Mouse (Mus musculus): ENCODE data around the gene Mdh1b. TPM values are rescaled to one million over a fixed set of nuclear protein-coding genes. Genes with fewer than 3 reads are reported as not detected.

The Mdh1b gene
- total RNA-seq, 2 experiments from 2014 or later: not detected

DNA sequence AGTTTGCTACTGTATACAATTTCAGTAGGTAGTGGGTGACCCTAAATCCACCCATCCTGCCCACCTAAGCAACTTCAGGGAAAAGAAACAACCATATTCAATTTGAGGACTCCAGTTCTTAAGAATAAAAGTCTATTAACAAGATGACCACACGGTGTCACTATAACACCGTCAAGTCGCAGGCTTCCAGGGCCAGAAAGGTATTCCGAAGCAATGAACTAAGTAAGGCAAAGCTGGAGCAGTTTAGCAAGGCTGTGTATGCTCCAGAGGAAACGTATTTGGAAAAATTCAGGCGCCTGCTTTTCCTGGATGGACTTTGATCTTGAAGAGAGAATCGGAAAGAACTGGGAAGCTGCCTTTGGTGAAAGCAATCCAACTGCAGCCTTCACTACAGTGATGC, 70.5 kb downstream of the Mdh1b start:
- DNase-seq (ENCODE audit: low spot score in 2 of 2): no peak

DNA sequence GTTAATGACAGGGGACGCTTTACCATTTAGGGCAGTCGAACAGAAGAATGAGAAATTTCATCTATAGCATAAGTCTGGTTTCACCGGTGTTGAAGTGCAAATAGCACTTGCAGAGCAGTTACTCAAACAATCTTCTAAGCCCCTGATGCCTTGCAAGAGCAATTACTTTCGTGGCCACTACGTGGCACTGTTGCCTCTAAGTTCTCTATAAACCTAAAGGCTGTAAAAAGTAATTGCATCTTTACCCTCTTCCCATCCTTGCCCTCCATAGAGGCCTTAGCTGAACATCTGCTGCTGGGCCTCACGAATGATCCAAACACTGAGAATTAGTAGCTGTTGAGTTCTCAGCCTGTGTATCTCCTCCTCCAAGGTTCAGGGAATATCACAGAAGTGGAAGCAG, 72.1 kb downstream of the Mdh1b start:
- DNase-seq (ENCODE audit: low spot score in 2 of 2): peak; percentile 30 to 55

Other genes starting within 250 kb of the Mdh1b start
- not detected for gene Gm39653, start 114.3 kb downstream of the Mdh1b start, total RNA-seq (2021)
- not detected for gene Dytn, start 43.4 kb downstream of the Mdh1b start, total RNA-seq (2021)
- gene Fastkd2, start 296 bp upstream of the Mdh1b start, total RNA-seq (2021): 10 to 100 TPM; 17.0 TPM
- not detected for gene 4933402D24Rik, start 38.9 kb upstream of the Mdh1b start, total RNA-seq (2021)

Measured in gastrocnemius, postnatal 4 days (tissue).